Mouse (Mus musculus): ENCODE data around the gene 1700020L24Rik. TPM values are rescaled to one million over a fixed set of nuclear protein-coding genes. Genes with fewer than 3 reads are reported as not detected.

Gene 1700020L24Rik
- total and polyA plus RNA-seq, 3 experiments: not detected

DNA sequence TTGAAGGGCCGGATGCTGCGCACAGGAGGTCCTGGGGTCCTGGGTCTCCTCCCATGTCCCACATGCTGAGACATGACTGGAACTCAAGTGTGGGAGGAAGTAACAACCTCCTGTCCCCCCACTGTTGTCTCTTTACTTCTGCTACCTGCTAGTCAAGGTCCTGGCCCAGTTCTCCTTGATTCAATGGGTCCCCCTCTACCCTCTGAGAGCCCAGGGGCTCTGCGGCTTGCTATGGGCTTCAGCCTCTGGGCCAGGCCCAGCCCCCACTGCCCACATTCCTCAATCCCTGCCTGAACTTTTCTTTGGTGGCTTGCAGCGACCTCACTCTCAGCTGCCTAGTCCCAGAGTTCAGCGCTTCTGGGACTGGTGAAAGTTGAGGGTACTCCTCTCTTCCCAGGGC lies 8.1 kb upstream of the 1700020L24Rik start, which contains the start of gene Gas2l2:
Gene Gas2l2 (minus strand): TSS at position 101 of the 400 bp plus-strand sequence.
- no peak for TF ChIP-seq CTCF (IDR thresholded peaks at IDR 0.05; ENCODE audit: low read depth, low read length)
- TF ChIP-seq POLR2AphosphoS5 (IDR thresholded peaks at IDR 0.05; ENCODE audit: insufficient replicate concordance, low read depth, low read length): no peak
- no peak for TF ChIP-seq TAL1 (conservative IDR thresholded peaks at IDR 0.05; ENCODE audit: low read depth, low read length)
- no peak for TF ChIP-seq GATA2 (IDR thresholded peaks at IDR 0.05; ENCODE audit: borderline replicate concordance, low read depth, low read length)
- TF ChIP-seq GATA1 (IDR thresholded peaks at IDR 0.05; ENCODE audit: borderline replicate concordance, low read length): no peak
- Histone ChIP-seq H3K4me1 (ENCODE audit: insufficient read depth, low read depth, low read length) (peaks cover 6% of the 10 kb centered on the region), H3K27me3 (ENCODE audit: insufficient read depth, low read length) (peaks cover 38% of the 10 kb centered on the region), H3K9me3 (replicated peaks) (no peaks in the 10 kb centered on the region), H3K4me3 (ENCODE audit: low read depth, low read length) (no peak within 1 kb of the TSS), H3K36me3 (replicated peaks) (no peaks in the 10 kb centered on the region)
- DNase-seq (ENCODE audit: low spot score): no peak
- ATAC-seq (ENCODE audit: extremely low read depth, insufficient number of reproducible peaks, low FRiP score, poor library complexity, severe bottlenecking): no peak

DNA sequence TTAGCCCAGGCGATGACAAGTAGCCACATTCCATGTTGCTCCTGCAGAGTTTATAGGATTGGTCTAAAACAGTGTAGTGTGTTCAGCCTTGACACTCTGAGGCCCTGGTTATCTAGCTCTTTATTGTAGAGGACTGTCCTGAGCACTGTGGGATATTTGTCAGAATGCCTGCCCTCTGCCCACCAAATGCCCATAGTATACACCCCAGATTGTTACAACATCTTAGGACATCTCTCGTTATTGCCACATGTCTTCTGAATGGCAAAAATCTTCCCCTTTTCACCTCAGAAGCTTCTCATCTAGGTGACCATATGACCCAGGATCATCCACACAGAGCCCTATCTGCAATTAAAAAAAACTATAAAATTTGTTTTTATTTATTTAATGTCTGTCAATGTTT lies 4.9 kb upstream of the 1700020L24Rik start:
- DNase-seq (ENCODE audit: low spot score) (no peak), ATAC-seq (ENCODE audit: extremely low read depth, insufficient number of reproducible peaks, low FRiP score, poor library complexity, severe bottlenecking) (no peak)
- Histone ChIP-seq H3K4me3 (ENCODE audit: low read depth, low read length) (no peak overlapping the region), H3K36me3 (replicated peaks) (no peaks in the 10 kb centered on the region), H3K27me3 (ENCODE audit: insufficient read depth, low read length) (peaks cover 22% of the 10 kb centered on the region), H3K4me1 (ENCODE audit: insufficient read depth, low read depth, low read length) (no peaks in the 10 kb centered on the region), H3K9me3 (replicated peaks) (no peaks in the 10 kb centered on the region)
- TF ChIP-seq TAL1 (conservative IDR thresholded peaks at IDR 0.05; ENCODE audit: low read depth, low read length): no peak
- TF ChIP-seq GATA1 (IDR thresholded peaks at IDR 0.05; ENCODE audit: borderline replicate concordance, low read length): no peak
- TF ChIP-seq CTCF (IDR thresholded peaks at IDR 0.05; ENCODE audit: low read depth, low read length): no peak
- no peak for TF ChIP-seq POLR2AphosphoS5 (IDR thresholded peaks at IDR 0.05; ENCODE audit: insufficient replicate concordance, low read depth, low read length)
- no peak for TF ChIP-seq GATA2 (IDR thresholded peaks at IDR 0.05; ENCODE audit: borderline replicate concordance, low read depth, low read length)

DNA sequence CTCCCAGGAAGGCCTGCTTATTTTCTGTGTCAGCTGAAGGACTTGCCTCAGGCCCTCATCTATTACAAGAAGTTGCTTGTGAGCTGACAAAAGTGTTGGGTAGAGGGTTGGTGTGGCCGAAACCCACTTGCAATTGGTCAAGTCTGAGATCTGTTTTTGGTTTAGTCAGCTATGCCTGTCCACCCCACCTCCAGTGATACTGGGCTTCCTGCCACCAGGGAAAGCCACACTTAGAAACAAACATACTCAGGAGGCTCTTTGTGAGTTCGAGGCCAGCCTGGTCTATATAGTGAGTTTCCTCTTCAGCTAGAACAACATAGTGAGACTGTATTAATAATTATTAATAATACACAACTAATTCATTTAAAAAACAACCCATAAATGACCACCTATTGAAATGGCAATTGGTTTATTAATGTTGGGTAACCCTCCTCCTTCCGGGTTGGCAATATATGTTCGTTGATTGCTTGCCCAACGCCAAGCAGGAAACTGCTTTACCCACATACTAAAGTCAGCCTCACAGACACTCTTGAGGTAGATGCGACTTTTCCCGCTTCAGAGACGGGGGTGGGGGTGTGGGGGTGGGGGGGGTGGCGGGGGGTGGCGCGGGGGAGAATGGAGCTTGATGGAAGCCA lies 2.1 kb downstream of the 1700020L24Rik start:
- TF ChIP-seq CTCF (IDR thresholded peaks at IDR 0.05; ENCODE audit: low read depth, low read length) (no peak), GATA1 (IDR thresholded peaks at IDR 0.05; ENCODE audit: borderline replicate concordance, low read length) (no peak), GATA2 (IDR thresholded peaks at IDR 0.05; ENCODE audit: borderline replicate concordance, low read depth, low read length) (no peak), POLR2AphosphoS5 (IDR thresholded peaks at IDR 0.05; ENCODE audit: insufficient replicate concordance, low read depth, low read length) (no peak), TAL1 (conservative IDR thresholded peaks at IDR 0.05; ENCODE audit: low read depth, low read length) (no peak)
- Histone ChIP-seq H3K4me1 (ENCODE audit: insufficient read depth, low read depth, low read length) (peaks cover 15% of the 10 kb centered on the region), H3K4me3 (ENCODE audit: low read depth, low read length) (no peak overlapping the region), H3K36me3 (replicated peaks) (no peaks in the 10 kb centered on the region), H3K9me3 (replicated peaks) (no peaks in the 10 kb centered on the region), H3K27me3 (ENCODE audit: insufficient read depth, low read length) (peaks cover 32% of the 10 kb centered on the region)
- DNase-seq (ENCODE audit: low spot score) (no peak), ATAC-seq (ENCODE audit: extremely low read depth, insufficient number of reproducible peaks, low FRiP score, poor library complexity, severe bottlenecking) (no peak)

DNA sequence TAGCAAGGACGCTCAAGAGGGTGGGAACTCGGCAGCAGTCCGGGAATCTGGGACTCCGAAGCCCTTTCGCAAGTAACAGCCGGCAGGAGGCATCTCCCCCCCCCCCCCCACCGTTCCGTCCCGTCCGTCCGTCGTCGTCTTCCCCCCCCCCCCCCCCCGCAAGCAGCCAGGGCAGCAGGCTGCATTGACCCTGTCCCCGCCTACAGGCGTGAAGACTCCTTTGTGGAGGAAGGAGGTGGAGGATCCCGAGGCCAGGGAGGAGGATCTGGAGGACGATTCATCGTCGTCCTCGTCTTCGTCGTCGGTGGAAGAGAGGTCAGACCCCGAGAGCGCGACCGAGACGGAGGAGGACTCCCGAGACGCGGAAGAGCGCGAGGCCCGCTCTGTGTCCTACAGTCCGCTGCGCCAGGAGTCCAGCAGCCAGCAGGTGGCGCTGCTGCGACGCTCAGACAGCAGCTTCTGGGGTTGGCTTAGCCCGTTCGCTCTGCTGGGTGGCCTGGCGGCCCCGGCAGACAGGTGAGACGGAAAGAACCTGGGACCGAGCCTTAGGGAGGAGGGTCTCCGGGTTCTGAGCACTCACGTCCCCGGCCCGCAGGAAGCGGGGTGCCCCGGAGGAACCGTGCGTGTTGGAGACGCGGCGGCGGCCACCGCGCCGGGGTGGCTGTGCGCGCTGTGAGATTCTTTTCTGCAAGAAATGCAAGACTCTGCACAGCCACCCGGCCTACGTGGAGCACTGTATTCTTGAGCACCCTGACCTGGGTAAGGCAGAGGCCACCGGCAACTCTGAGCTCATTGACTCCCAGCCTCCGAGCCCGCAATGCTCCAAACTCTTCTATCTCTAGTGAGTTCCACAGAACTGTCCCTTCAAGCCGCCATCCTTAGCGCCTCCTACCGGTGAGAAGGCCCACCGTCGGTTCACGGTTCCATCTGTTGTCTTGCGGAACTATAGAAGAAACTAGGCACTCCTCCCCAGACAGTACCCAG lies 2.9 kb downstream of the 1700020L24Rik start:
- Histone ChIP-seq H3K4me1 (ENCODE audit: insufficient read depth, low read depth, low read length) (peaks cover 15% of the 10 kb centered on the region), H3K27me3 (ENCODE audit: insufficient read depth, low read length) (peaks cover 36% of the 10 kb centered on the region), H3K36me3 (replicated peaks) (no peaks in the 10 kb centered on the region), H3K4me3 (ENCODE audit: low read depth, low read length) (peak overlapping the region; percentile 76), H3K9me3 (replicated peaks) (no peaks in the 10 kb centered on the region)
- ATAC-seq (ENCODE audit: extremely low read depth, insufficient number of reproducible peaks, low FRiP score, poor library complexity, severe bottlenecking): peak; percentile 69
- peak; percentile 89 for DNase-seq (ENCODE audit: low spot score)
- TF ChIP-seq CTCF (IDR thresholded peaks at IDR 0.05; ENCODE audit: low read depth, low read length) (peak; percentile 93), GATA2 (IDR thresholded peaks at IDR 0.05; ENCODE audit: borderline replicate concordance, low read depth, low read length) (no peak)

DNA sequence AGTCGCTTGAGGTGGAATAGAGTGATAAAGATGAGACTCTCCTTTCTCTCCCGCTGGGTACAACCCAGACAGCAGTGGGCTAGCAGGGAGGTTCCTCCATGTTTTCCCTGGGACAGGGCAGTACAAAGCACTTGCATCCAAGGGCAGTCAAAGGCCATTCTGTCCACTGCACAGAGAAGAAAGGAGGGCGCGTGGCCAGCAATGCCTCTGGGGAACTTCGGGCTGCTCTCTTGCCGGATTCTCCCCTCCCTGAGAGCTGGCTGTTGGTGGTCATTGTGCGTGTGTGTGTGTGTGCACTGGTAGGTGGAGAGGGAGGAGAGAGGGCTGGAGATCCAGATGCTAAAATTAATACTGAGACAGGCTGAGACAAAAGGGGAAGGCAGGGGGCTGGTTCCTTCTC lies 3.8 kb downstream of the 1700020L24Rik start:
- H3K4me3 ChIP-seq (ENCODE audit: low read depth, low read length): no peak overlapping the region; the same call in 1 of the 2 replicates
- H3K9me3 ChIP-seq (replicated peaks): no peaks in the 10 kb centered on the region
- TF ChIP-seq GATA2 (IDR thresholded peaks at IDR 0.05; ENCODE audit: borderline replicate concordance, low read depth, low read length) (no peak), POLR2AphosphoS5 (IDR thresholded peaks at IDR 0.05; ENCODE audit: insufficient replicate concordance, low read depth, low read length) (no peak)
- no peak for DNase-seq (ENCODE audit: low spot score)
- no peak for ATAC-seq (ENCODE audit: extremely low read depth, insufficient number of reproducible peaks, low FRiP score, poor library complexity, severe bottlenecking)
- H3K4me1 ChIP-seq (ENCODE audit: insufficient read depth, low read depth, low read length): peaks cover 15% of the 10 kb centered on the region
- H3K36me3 ChIP-seq (replicated peaks): no peaks in the 10 kb centered on the region
- H3K27me3 ChIP-seq (ENCODE audit: insufficient read depth, low read length): peaks cover 36% of the 10 kb centered on the region

DNA sequence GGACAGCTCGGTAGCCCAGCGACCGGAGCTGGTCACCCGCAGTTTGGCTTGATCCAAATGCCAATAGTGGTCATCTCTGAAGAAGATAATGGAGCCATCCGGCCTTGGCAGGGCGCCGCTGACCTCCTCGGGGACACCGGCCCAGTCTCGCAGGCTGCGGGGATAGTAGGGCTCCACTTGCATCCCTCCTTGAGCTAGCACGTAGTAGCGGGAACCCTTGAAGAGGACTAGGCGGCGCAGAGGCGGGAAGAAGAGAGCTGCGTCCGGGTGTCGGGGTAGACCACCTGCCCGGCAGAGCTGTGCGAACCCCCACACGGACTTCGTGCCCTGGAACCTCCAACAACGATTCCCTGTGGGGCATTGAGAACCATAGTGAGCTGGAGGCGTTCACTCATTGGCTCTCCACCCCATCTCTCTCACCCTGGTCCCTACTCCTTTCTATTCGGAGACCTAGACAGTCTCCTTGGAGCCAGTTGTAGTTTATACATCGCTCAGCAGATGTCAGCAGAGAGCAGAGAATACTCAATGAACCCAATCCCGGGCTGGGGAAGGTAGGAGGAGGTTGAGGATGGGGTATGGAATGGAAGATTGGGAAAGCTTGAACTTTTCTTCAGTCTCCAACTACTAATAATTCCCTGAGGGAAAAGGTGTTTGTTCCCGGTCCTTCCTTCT lies 5.3 kb downstream of the 1700020L24Rik start:
- Histone ChIP-seq H3K4me1 (ENCODE audit: insufficient read depth, low read depth, low read length) (peaks cover 15% of the 10 kb centered on the region), H3K4me3 (ENCODE audit: low read depth, low read length) (no peak overlapping the region), H3K36me3 (replicated peaks) (no peaks in the 10 kb centered on the region), H3K27me3 (ENCODE audit: insufficient read depth, low read length) (peaks cover 48% of the 10 kb centered on the region), H3K9me3 (replicated peaks) (no peaks in the 10 kb centered on the region)
- ATAC-seq (ENCODE audit: extremely low read depth, insufficient number of reproducible peaks, low FRiP score, poor library complexity, severe bottlenecking): no peak
- peak; percentile 55 for DNase-seq (ENCODE audit: low spot score)
- TF ChIP-seq POLR2AphosphoS5 (IDR thresholded peaks at IDR 0.05; ENCODE audit: insufficient replicate concordance, low read depth, low read length) (no peak), TAL1 (conservative IDR thresholded peaks at IDR 0.05; ENCODE audit: low read depth, low read length) (no peak), CTCF (IDR thresholded peaks at IDR 0.05; ENCODE audit: low read depth, low read length) (peak; percentile 46)

All from G1E (cell line).